Mouse (Mus musculus): Measurements from ENCODE around the gene Anp32e.
A peak's percentile ranks its signal among the peaks of the same experiment; 100 is the strongest.
"Not testable (repeated sequence)": the region's sequence is repeated elsewhere in the genome, so short reads cannot be mapped to it uniquely, and the experiment has no call there.

Gene Anp32e

GRCm38 (mm10) chr3:95944742-95945141 is 15.7 kb downstream of the Anp32e start:
- no peak for DNase-seq

- DNase-seq = no peak
These were observed 16.7 kb downstream of the Anp32e start for GRCm38 (mm10) chr3:95945731-95946240.

GRCm38 (mm10) chr3:95948325-95948724 is 19.3 kb downstream of the Anp32e start:
- DNase-seq = no peak

- DNase-seq = peak; percentile 94
These were observed 21.9 kb downstream of the Anp32e start for GRCm38 (mm10) chr3:95950763-95951551.

GRCm38 (mm10) chr3:95951566-95951965 is 22.5 kb downstream of the Anp32e start:
- DNase-seq = not testable (repeated sequence)

GRCm38 (mm10) chr3:95953023-95953422 is 24.0 kb downstream of the Anp32e start:
- DNase-seq = no peak

DNA sequence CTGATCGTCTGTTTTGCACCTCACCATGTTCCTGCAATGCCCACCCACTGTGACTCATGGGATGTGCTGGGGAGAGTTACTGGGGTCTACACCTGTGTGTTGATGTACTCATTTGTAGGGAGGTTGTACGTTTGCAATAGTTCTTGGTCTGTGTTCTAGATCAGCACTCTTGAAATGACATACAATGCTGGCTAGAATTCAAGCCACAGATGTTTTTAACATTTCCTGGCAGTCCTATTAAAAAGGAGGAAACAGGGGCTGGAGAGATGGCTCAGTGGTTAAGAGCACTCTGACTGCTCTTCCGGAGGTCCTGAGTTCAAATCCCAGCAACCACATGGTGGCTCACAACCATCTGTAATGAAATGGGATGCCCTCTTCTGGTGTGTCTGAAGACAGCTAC is 24.5 kb downstream of the Anp32e start:
- DNase-seq = no peak

- not testable (repeated sequence) for DNase-seq
These were observed 25.7 kb downstream of the Anp32e start for GRCm38 (mm10) chr3:95954648-95955173.

DNA sequence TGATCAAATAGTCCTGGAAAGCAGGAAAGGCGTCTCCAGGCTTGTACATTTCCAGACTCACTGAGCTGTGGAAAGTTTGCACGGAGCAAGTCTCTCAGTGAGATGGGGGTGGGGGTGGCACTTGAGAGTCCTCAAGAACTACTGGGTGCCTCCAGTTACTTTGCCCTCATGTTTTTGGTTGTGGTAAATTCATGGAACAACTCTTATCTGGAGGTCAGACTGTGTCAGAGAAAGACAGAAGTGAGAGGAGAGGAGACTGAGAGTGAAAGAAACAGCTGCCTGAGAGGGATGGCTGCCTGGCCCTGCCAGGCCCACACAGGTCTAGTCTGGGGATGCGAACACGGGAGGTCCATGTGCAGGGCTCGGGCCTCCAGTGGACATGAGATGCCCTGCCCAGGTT is 26.3 kb downstream of the Anp32e start:
- DNase-seq = no peak

DNA sequence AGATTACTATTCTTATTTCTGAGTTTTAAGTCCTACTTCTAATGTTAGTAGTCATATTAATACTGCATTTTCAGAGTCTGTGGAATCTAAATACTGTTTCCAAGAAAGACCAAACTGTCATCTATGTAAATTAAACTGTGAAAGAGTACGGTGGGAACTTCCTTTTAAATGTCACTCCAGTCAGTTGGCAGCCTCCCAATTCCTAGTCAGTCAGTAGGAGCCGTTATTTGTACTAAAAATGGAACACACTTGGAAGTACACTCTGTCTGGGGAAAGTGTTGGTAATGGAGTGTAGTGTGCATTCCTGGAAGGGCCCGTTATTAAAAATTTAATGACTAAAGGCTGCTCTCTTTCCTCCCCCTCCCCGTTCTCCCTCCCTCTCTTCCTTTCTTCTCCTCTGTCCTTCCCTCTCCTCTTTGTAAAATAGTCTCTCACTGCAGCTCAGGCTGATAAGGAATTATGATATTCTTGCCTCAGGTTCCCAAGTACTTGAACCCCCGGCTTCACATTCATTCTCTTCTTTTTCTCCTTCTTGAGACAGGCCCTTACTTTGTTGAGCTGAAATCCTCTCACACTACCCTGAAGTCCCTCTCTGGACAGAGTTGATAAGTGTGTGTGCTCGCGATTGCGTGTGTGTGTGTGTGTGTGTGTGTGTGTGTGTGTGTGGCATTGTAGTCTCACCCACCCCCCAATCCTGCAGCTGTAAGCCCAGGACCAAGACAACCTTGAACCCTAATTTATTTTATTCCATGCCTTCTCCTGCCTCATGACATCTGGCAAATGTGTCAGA is 28.5 kb downstream of the Anp32e start:
- DNase-seq = no peak

GRCm38 (mm10) chr3:95959082-95959481 is 30.0 kb downstream of the Anp32e start:
- DNase-seq = no peak

DNA sequence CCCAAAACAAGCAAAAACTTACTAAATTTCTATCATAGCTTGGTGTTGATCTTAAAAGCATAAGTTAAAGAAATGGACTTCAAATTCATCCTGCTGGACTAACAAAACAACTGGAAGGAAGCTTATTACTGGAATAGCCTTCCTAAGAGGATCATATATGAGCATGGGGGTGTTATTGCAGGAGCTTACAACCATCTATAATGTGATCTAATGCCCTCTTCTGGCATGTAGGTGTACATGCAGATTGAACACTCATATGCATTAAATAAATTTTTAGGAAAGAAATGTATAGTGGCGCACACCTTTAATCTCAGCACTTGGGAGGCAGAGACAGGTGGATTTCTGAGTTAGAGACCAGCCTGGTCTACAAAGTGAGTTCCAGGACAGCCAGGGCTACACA is 30.8 kb downstream of the Anp32e start:
- no peak for DNase-seq

DNA sequence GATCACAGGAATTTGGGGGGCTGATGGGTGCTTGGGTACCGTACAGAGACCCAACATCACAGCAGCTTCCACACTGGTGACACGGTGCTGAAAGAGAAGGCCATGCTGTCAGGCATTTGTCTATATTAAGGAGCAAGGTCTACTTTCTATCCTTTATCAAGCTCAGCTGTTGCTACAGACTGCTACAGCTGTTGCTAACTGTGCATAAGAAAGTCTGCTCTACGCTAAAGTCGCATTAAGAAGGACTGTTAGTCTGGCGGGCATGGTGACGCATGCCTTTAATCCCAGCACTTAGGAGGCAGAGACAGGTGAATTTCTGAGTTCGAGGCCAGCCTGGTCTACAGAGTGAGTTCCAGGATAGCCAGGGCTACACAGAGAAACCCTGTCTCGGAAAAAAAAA is 33.1 kb downstream of the Anp32e start:
- not testable (repeated sequence) for DNase-seq

DNA sequence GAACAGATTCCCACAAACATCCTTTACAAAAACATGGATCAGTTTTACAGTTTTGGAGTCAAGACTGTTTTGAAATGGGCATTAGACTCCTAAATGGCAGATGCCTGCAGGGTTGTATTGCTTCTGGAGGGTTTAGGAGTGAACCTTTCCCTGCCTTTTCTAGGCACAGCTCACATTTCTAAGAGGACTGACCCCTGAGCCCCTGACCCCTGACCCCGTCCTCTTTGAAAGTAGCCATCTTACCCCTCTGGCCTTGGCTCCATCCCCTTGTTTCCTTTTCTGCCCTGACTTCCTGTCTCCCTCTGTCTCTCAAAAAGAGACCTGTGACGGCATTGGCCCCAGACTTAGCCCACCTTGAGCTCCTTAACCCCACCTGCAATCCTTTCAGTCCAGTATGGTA is 34.2 kb downstream of the Anp32e start:
- DNase-seq = no peak

DNA sequence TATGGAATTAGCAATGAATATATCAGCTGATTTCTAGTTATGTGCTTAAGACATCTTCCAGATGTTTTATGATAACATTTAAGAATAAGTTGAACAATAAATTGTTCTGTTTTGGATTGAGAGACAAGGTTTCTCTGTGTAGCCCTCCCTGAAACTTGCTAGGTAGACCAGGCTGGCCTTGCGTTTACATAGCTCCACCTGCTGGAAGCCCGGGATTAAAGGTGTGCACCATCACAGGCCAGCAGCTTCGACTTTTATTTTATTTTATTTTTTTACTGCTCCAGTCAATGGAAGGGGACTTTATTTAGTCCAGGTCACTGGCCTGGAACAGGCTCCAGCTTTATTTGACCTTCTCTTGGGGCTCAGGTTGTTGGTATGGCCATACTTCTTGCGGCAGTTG is 34.6 kb downstream of the Anp32e start:
- DNase-seq = peak; percentile 57

GRCm38 (mm10) chr3:95965518-95966451 is 36.7 kb downstream of the Anp32e start:
- peak; percentile 75 for DNase-seq

DNA sequence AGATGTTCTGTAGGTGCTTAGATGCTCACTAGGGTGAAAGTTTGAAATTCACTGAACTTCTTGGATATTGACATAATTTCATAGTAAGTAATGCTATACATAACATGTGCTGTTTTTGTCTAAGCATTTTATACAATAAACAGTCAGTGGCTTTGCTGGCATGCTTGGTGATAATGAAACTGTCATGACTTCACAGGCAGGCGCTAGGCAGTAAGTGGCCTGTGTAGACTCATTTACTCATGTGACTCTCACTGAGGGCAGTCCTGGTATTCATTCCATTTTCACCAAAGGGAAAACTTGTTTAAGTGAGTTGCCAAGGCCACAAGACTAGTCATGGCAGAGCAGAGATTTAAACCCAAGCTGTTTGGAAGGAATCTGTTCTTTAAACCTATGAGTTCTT is 40.2 kb downstream of the Anp32e start:
- DNase-seq = no peak

GRCm38 (mm10) chr3:95970661-95971060 is 41.6 kb downstream of the Anp32e start:
- not testable (repeated sequence) for DNase-seq

DNA sequence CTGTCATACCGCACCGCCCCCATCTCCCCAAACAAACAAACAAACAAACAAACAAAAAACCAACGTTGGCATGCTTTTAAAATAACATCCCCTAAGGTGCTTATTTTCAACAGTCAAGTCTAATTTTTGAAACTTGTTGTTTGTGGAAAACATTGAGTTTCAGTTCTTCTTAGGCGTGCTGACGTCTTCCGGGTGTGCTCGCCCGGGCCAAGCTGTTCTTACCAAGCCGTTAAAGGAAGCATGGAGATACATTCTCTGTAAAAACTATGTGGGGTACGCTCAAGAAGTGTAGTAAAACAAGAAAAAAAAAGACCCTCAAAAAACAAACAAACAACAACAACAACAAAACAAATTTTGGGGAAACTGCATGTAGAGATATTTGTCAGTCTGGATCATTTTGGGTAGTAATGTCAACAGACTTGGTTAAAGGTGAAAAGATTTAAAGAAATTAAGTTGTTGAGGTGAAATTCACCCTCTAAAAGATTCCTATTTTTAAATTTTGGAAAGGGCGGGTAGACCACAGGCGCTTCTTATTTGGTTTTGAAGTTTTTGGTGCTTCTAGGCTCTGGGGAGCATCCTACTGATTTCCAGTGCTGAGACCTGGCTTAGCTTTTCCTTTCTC is 43.3 kb downstream of the Anp32e start:
- no peak for DNase-seq

DNA sequence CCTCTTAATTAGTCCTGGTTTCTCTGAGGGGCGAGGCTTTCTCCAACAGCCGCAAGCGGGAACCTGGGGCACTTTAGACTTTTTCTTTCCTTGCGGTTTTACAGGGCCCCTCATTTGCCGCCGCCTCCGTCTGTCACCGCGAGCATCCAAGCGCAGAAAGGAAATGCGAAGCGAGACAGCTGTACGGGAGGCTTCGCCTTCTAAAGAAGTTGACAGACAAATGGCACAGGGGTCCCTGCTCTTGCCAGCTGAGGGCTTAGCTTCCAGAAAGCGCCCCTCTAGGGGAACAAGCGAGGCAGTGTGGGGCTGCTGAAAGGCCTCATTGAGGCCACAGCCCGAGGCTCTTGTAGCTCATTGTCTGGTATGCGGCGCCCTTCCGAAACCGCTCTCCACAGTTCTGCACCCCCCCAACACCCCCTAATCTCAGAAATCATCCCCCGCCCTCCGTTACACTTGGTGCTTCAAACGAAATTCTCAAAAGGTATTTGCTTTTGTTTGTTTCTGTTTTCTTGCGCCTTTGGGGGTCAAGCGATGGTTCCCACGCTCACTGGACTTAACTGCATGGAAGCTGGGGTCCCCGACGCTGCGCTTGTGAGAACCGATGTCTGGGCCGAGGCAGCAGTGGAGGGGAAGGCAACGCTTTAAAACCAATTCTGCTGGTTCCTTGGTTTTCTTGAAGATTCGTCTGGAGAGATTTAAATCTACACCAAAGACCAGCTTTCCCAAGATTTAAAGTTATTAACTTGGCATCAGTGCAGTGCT is 44.0 kb downstream of the Anp32e start:
- peak; percentile 88 for DNase-seq

GRCm38 (mm10) chr3:95977079-95977478 is 48.0 kb downstream of the Anp32e start:
- no peak for DNase-seq

Data from embryo, embryonic 11 days (tissue).